Mouse (Mus musculus) left cerebral cortex, postnatal 10 days (tissue): ENCODE measurements at regions not wholly inside any gene's neighbourhood (a gene's known extent, or its start where the extent isn't known, plus 50 kb on each side); places are given as distances from the start of the nearest gene placed in this dataset.

Experiments
- DNase-seq, 2 experiments: peaks; one replicate each; pipeline ENCODE4 v3.0.0; 2021 to 2022; ENCODE audit warnings: low spot score in 2 of 2, mixed read lengths in 1 of 2; ENCODE audit errors: extremely low spot score in 1 of 2
- intact Hi-C: fragments of 180-260 bp; cut with DNase I; formaldehyde crosslinking; loops from one replicate; pipeline ENCODE4 v1.15.1; 2025

DNA sequence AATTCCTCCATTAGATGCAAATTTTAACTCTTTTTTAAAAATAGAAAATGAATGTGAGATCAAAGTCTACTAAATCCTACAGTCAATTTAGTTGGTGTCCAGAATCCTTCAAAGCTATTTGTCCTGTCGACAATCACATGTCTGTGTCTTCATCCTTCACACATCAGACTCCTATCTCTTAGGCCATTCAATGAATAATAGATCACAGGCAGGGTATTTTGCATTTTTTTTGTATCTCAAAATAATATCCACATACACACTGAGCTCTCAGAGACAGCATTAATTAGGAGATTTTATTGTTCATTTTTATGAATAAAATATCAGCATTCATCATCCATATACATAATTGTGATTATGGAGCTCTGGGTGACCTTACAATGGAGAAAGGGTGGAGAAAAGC lies 427.2 kb downstream of the Hao1 start:
- DNase-seq: no peak

DNA sequence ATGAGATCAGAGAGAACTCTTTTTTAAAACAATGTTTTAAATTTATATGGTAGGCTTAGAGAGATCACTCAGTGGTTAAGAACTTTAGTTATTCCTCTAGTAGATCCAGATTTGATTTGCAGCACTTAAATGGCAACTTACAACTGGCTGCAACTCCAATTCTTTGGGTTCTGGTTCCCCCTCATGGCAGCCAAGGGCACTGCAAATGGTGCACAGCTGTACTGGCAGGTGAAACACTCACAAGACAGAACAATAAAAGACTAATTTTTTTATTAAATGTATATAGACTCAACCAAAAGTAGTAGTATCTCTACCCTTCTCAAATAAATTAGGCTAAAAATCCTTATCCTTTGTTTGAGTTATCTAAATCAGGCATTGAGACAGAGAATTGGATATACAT lies 446.9 kb downstream of the Hao1 start:
- no peak for DNase-seq

More for the DNA sequence above, 427.2 kb downstream of the Hao1 start:
- intact Hi-C loops: no loop called here

DNA sequence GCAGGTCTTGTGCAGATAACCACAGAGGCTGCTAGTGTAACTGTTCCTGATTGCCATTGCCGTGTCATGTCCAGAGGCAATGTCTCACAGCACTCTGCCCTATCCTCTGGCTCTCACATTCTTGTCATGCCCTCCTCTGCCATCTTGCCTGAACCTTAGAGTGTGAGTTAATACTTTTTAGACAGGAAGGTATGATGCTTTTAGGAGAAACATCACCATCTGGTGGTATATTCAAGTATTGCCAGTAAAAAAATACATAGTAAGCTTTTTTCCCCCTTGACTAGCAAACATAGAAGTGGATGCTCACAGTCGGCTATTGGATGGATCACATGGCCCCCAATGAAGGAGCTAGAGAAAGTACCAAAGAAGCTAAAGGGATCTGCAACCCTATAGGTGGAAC lies 465.8 kb downstream of the Hao1 start:
- no peak for DNase-seq
- intact Hi-C loops: no loop called here

More for the DNA sequence above, 446.9 kb downstream of the Hao1 start:
- intact Hi-C loops: no loop called here

DNA sequence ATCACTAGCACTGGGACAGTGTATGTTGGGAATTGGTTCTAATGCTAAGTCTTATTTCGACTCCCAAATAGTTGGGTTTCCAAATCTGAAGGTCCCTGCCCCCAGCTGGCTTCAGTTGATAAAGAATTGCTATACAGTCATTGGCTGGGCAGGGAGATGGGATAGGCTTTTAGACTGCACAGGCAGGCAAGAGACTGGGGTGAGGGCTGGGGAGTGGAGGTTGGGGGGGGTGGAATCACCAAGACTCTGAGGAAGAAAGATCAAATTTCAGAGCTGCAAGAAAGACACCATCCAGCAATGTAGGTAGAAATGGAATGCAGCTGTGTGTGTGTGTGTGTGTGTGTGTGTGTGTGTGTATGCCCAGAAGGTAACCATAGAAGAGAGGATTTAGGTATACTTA lies 474.0 kb downstream of the Hao1 start:
- intact Hi-C loops: no loop called here
- no peak for DNase-seq

DNA sequence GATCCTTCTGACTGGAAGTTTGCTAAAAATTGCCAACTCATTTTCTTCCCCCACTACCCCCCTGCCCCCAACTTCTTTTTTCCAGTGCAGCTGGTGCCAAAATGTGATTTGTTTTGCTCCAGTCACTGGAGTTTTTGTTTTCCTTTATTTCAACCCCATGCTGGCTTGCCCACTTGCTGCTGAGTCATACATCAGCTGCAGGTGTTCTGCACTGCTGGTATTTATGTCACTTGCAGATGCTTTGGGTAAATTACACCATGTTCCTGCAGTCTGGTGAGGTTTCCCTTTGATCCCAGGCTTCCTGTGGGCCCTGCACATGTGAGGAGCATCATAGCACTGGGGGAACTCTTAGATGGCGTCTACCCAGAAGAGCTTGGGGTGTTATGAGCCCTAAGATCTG lies 476.2 kb downstream of the Hao1 start:
- no peak for DNase-seq
- intact Hi-C loops: no loop called here

DNA sequence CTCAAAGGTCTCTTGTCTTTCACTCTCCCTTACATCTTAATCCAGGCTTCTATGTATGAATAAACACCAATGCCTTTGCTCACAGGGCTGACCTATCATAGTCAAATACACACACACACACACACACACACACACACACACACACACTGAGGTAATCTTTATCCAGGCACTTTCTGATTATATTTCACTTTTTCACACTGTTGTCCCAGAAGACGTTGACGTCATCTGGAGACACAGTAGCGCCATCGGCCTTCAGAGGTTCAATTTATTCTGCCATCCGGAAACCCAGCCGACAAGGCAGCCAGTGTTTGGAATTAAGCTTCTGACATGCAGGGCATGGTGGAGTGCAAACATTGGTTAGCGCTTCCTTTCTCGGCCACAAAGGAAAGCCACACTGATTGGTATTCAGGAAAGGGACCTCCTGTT lies 486.2 kb downstream of the Hao1 start:
- DNase-seq: no peak
- intact Hi-C loops: no loop called here

DNA sequence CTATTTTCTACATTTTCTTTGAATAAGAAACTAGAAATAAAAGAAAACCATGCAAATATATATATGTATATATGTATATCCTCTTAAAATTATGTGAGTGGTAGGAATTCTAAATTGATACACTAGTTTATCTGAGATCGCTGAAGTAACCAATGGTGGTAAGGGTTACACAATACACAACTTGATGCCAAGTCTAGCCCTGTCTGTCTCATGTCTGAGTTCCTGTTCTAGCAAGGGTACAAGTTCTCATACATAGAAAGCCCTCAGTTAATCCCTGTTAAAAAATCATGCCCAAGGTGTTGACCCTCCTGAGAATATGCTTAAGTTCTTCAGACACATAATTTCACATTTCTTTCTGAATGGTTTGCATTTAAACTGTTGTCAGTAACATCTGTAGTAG lies 486.8 kb downstream of the Hao1 start:
- intact Hi-C loops: no loop called here
- DNase-seq: no peak

DNA sequence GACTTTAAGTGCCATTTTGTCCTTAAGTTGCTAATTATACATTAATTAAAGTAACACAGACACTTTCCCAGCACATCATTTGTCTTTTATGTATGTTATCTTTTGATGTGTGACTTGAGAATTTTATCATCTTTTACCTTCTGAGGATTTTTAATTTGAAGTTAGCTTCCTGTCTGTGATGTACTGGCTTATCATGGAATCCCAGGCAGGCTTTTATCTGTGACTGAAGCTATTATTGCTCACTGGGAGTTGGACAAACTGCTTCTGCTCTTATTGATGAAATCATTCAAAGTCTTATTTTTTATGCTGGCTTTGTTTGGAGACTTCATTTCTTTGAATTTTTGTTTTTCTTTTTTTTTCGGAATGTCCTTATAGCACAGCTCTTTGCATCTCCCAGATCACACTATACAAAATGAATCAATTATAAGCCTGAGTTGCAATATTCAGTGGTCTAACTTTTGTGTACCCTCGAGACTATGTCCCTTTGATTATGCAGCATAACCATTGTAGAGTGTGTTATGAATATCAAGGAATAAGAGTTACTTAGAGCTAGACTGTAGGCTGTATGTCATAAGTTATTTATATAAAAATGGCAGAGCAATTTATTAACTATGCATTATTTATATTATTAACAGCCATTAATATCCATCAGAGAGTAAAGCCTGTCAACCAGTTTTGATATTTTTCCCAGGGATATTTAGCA lies 494.1 kb downstream of the Hao1 start:
- intact Hi-C loops: no loop called here
- DNase-seq: no peak

DNA sequence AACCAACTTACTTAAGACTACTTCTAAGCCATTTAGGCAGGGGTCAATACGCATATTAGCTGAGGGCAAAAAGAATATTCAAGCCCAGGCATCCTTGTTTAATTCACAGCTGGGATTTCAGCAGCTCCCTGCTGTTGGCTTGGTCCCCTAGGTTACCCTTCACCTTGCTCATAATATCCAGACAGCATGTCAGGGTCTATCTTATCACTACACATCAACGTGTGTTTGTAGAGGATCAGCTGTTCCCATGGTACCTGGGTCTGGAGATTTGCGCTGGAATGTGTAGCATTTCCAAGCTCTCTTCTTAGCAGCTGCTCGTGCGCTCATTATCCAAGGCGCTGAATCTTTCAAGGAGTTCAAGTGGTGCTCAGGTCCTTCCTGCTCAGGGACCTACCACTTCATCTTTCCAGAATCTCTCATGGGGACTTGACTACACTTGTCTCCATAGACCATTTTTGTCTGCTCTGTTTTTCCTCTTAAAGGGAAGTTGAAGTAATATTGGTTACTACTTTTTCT lies 484.5 kb downstream of the Bmp2 start:
- no peak for DNase-seq
- intact Hi-C loops: no loop called here

DNA sequence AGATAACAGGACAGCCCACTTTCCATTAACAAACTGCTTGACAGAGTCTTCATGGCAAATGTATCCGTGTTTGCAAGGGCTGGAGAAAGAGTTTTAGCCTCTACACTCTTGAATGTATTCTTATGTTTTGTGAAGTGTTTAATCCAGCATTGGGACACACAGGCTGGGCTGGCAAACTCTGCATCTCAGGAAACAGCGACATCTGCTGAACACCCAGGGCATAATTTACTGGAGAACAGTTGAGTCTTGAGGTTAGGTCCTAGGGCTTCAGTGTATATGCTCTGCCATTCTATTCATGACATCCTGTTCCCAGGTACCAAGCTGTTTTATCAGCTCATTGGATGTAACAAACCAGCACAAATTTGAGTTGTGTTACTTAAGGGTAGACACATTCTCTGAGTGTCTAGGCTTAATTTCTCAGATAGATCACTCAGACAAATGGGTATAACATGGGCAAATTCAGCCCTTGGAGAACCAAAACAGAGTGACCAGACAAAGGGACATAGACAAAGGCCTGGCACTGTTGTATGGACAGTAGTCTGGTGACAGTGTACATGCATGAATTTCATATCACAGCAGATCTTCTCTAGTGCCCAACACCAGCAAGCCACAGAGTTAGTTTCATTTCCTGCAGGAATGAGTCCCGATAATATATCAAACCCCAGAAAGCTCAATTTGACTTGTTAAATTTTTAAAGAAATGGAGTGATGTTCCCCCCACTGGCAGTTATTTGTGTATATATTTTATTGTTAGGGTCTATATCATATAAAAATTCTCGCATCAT lies 477.9 kb downstream of the Bmp2 start:
- peak; percentile 3 to 40 for DNase-seq
- intact Hi-C loops: no loop called here

DNA sequence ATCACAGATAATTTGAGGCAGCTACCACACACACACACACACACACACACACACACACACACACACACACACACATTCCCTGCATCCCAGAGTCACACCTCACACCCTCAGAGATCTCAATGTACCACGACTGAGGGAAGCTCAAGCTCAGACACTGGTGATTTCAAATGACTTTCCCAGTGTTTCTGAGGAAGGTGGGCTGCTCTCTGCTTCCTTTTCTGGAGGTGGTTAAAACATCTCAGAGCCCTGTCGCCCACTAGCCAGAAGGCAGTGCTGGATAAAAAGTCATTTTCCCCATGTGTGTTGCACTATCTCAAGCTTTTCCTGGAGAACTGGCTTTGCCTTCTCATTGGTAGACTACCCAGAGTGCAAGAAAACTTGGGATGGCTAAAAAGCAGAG lies 477.2 kb downstream of the Bmp2 start:
- intact Hi-C loops: no loop called here
- DNase-seq: no peak

DNA sequence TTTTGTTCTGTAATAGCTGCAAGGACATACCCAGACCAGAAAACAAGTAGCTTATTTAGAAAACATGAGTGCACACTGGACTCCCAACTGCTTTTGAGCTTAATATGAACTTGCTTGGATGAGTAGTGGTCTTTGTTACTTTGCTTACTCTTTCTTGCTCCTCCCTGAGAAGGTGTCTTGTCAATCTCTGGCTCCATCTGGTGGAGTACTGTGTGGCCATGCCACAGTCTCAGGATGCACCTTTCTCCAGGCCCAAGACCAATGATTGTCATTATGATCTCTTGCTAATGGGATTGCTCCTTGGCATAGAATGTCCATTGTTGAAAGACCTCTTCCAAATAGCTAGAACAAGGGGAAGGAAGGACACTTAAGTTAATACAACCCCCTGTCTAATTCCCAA lies 465.1 kb downstream of the Bmp2 start:
- DNase-seq: peak; percentile 5 to 25
- intact Hi-C loops: loop anchor here (2.0 to 10.0 kb wide), 3 partner anchors 222 to 902 kb away; no protein-coding TSS in a partner anchor

DNA sequence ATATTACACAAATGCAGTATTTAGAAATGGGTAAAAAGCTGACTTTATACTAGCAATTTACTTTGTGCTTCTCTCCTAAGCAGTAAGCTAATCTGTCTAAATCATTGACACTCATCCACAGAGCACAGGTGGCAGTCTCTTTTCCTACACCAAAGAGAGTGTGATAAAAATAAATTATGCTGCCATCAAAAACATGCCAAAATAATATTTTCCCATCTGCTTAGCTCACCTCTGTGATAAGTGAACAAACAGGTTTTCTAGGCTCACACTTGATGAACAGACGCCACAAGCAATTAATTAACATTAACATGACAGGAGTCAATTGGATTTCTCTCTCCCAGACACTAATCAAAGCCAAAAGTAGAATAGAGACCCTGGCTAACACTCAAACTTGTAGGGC lies 451.2 kb downstream of the Bmp2 start:
- intact Hi-C loops: no loop called here
- DNase-seq: no peak

DNA sequence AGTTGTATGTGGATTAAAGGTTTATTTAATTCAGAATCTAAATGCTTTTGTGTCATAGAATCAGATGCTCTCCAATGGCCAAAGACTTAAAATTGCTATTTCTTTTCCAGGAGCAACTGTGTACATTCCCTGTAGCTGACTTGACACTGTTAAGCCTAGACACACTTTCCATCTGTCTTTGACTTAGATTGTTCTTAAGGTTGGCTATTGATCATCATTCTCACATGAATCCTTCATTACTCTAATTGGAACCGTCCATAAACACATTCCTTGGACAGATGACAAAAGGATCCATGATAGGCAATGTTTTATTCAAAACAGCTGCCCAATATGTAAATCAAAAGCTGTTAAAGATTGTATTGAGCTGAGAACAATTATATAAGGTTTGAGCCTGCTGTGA lies 442.8 kb downstream of the Bmp2 start:
- intact Hi-C loops: no loop called here
- DNase-seq: no peak

DNA sequence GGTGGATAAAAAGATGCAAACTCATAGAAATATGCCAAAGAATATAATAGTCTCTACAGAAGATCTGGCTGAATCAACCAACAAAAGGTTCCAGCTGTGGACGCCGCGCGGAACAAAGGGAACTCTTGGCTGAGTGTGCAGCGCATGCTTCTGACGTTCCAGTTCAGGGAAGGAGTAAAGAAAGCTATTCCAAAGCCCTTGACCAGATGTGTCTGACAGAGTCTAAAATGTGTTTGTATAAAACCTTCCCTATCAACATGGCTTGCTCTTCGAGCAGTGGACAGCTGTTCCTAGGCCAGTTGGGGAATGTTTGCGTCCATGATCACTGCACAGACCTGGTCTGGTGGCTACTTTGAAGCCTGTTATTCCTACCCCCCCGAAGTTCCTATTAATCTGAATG lies 442.4 kb downstream of the Bmp2 start:
- intact Hi-C loops: no loop called here

DNA sequence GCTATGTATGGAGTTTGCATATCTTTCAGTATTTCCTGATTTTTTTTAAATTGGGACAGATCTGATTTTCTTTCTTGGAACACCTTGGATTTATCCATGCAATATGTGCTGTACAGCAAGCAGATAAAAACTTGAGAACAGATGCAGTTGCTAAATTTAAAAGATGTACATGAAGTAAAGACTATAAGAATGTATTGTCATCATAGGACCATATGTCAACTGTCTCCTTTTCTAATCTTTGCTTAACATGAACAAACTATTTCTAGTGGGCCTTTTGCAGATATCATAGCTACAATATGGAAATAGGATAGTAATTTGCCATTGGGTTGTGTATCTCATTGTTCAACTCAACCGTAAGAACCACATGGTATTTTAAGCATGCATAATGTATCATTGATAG lies 435.7 kb downstream of the Bmp2 start:
- intact Hi-C loops: no loop called here
- peak in 1 of 2 experiments; percentile 7 for DNase-seq

More for the DNA sequence above, 442.4 kb downstream of the Bmp2 start:
- peak in 1 of 2 experiments; percentile 32 for DNase-seq
